Comparison of ENCODE assay signal across 8 mouse cellular contexts in genomic region chr19:37601968-37602848, GRCm38 (mm10). TPM values are rescaled to one million over a fixed set of nuclear protein-coding genes. Genes with fewer than 3 reads are reported as not detected.
DNase-seq lines count a peak whose midpoint lies in the region; ATAC-seq lines count a peak whose summit lies in the region.

No protein-coding gene starts in this region.

- ATAC-seq in erythroid progenitor cell, adult 5-6 weeks (replicated peaks; ENCODE audit: low FRiP score, poor library complexity, severe bottlenecking): peak; percentile 84
- ATAC-seq in hindbrain, embryonic 15.5 days (ENCODE audit: low FRiP score, low read depth): peak; percentile 63
- ATAC-seq in liver, embryonic 12.5 days: peak; percentile 81
- peak; percentile 47 for ATAC-seq in neural tube, embryonic 13.5 days (ENCODE audit: low read depth)

- H3K27ac ChIP-seq in hindbrain, embryonic 15.5 days (replicated peaks): no peak overlapping the region
- peak overlapping the region; percentile 80 for H3K27ac ChIP-seq in liver, embryonic 12.5 days
- no peak overlapping the region for H3K27ac ChIP-seq in neural tube, embryonic 13.5 days (replicated peaks)

- DNase-seq in right cerebral cortex, adult 18-20 months: peak; percentile 24
- no peak for DNase-seq in right cerebral cortex, postnatal 10 days (ENCODE audit: low spot score in 2 of 2)
- DNase-seq in ZHBTc4 (ENCODE audit: low read depth, low spot score): peak; percentile 76
- no peak for DNase-seq in urinary bladder, postnatal 36 days (ENCODE audit: low spot score in 2 of 2)

- H3K36me3 ChIP-seq in hindbrain, embryonic 15.5 days: 0 out of 2 replicates have a peak, but pooled peaks cover 5% of the 10 kb centered on the region
- peaks cover 74% of the 10 kb centered on the region for H3K36me3 ChIP-seq in liver, embryonic 12.5 days
- 0 out of 2 replicates have a peak, but pooled peaks cover 2% of the 10 kb centered on the region for H3K36me3 ChIP-seq in neural tube, embryonic 13.5 days

- H3K9me3 ChIP-seq in hindbrain, embryonic 15.5 days: no peaks in the 10 kb centered on the region
- H3K9me3 ChIP-seq in liver, embryonic 12.5 days (replicated peaks): no peaks in the 10 kb centered on the region
- H3K9me3 ChIP-seq in neural tube, embryonic 13.5 days: no peaks in the 10 kb centered on the region

- peak overlapping the region; percentile 45 for H3K4me2 ChIP-seq in hindbrain, embryonic 15.5 days
- peak overlapping the region; percentile 56 for H3K4me2 ChIP-seq in liver, embryonic 12.5 days
- H3K4me2 ChIP-seq in neural tube, embryonic 13.5 days: peak overlapping the region; percentile 44

- H3K27me3 ChIP-seq in hindbrain, embryonic 15.5 days: no peaks in the 10 kb centered on the region
- no peaks in the 10 kb centered on the region for H3K27me3 ChIP-seq in liver, embryonic 12.5 days (replicated peaks)
- H3K27me3 ChIP-seq in neural tube, embryonic 13.5 days: no peaks in the 10 kb centered on the region

- WGBS in hindbrain, embryonic 15.5 days: 38% methylated on average over 22 of the region's 22 CpGs
- WGBS in liver, embryonic 12.5 days (ENCODE audit: insufficient replicate concordance): 29% methylated on average over 22 of the region's 22 CpGs
- 43% methylated on average over 22 of the region's 22 CpGs for WGBS in neural tube, embryonic 13.5 days

- H3K4me1 ChIP-seq in hindbrain, embryonic 15.5 days (replicated peaks): 0 out of 2 replicates have a peak, but pooled peaks cover 5% of the 10 kb centered on the region
- H3K4me1 ChIP-seq in liver, embryonic 12.5 days: peaks cover 15% of the 10 kb centered on the region
- H3K4me1 ChIP-seq in neural tube, embryonic 13.5 days (replicated peaks): no peaks in the 10 kb centered on the region; the same call in 1 of the 2 replicates

- H3K4me3 ChIP-seq in hindbrain, embryonic 15.5 days: no peak overlapping the region
- peak overlapping the region; percentile 29 for H3K4me3 ChIP-seq in liver, embryonic 12.5 days
- H3K4me3 ChIP-seq in neural tube, embryonic 13.5 days: no peak overlapping the region

- 0 out of 2 replicates have a peak overlapping the region, but pooled peaks have one; percentile 8 for H3K9ac ChIP-seq in hindbrain, embryonic 15.5 days
- H3K9ac ChIP-seq in liver, embryonic 12.5 days: peak overlapping the region; percentile 29
- H3K9ac ChIP-seq in neural tube, embryonic 13.5 days: no peak overlapping the region

RNA-seq across cellular contexts. Expression of gene Exoc6, which starts 52.0 kb away (rescaled TPM):
- 26.3 and 32.7 TPM in 2 replicates for total RNA-seq in erythroid progenitor cell, adult 5-6 weeks (2015; ENCODE audit: low replicate concordance)
- 39.3 and 39.6 TPM in 2 replicates for total RNA-seq in erythroid progenitor cell, adult 5-6 weeks (2017; ENCODE audit: low replicate concordance)
- 19.2 and 19.8 TPM in 2 replicates for polyA plus RNA-seq in hindbrain, embryonic 15.5 days (2015; fragmentation: Nextera tagmentation; extraction: Ambion mirVana)
- 45.1 and 47.0 TPM in 2 replicates for polyA plus RNA-seq in liver, embryonic 12.5 days (2016; fragmentation: Nextera tagmentation; extraction: Ambion mirVana)
- 14.7 and 16.3 TPM in 2 replicates for polyA plus RNA-seq in neural tube, embryonic 13.5 days (2015; fragmentation: Nextera tagmentation; extraction: Ambion mirVana)

Comparison
In these comparisons a context has a peak if more than half of its experiments do, and no peak if none do; other contexts are left out.
1. DNase-seq: peak in right cerebral cortex, adult 18-20 months (single experiment) and ZHBTc4 (single experiment); none in right cerebral cortex, postnatal 10 days (0 of 2) and urinary bladder, postnatal 36 days (0 of 2).
2. Peak in every context shown above with its lines, with median percentiles within 50 percentile points of each other: ATAC-seq and H3K4me2 ChIP-seq.